12 mouse cellular contexts compared by ENCODE assay signal in the genomic region with DNA sequence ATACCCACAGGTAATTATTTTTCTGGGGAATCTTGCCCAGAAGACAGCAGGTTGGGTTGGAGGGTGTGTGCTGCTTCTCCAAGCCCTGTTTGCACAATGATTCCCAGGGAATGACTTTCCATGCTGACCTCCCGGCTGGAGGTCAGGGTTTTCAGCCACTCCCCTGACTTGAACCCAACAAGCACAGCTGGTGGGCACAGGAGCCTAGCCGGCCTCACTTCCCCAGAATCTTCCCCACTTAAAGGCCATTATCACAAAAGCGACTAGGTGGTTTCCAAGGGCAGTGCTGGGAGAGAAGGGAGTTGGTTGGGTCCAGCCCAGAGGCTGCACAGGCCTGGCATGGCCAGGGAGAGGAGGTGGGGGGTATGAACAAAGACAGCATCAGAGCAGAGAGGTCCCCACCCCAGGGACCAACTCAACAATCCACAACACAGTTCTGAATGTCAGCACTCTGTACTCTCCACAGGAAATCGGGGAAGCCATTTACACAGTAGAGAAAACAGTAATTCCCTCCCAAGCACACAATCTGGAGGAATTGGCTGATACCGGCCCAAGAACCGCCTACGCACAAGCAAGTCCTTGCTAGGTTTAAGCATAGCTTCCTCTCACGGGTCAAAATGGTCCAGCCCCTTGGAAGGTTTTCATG. TPM values are rescaled to one million over a fixed set of nuclear protein-coding genes. Genes with fewer than 3 reads are reported as not detected.
A peak's percentile ranks its signal among the peaks of the same experiment; 100 is the strongest.
DNase-seq lines count a peak whose midpoint lies in the region; ATAC-seq and TF ChIP-seq lines count a peak whose summit lies in the region.
"Had no signal": no experiment of that assay in that cellular context is flagged by ENCODE, and none has a peak within 500 bp of the region (broad histone marks: within the 10 kb centered on the region; RNA-seq: fewer than 3 reads in every experiment).

No protein-coding gene starts in this region.

- 46% methylated on average over 8 of the region's 8 CpGs for WGBS in kidney, embryonic 14.5 days
- 86% methylated on average over 8 of the region's 8 CpGs for WGBS in spleen, adult 2 months
- WGBS in heart, embryonic 16.5 days: 41% methylated on average over 8 of the region's 8 CpGs

- no peak for TF ChIP-seq POLR2A in spleen, adult 2 months (IDR thresholded peaks at IDR 0.05; ENCODE audit: low read depth, low read length)

- H3K9ac ChIP-seq in kidney, embryonic 14.5 days (ENCODE audit: low read depth, low read length): no peak overlapping the region
- no peak overlapping the region for H3K9ac ChIP-seq in heart, embryonic 16.5 days (ENCODE audit: low read length)
- H3K9ac ChIP-seq: forebrain, postnatal 0 days; limb, embryonic 13.5 days had no signal

- no peaks in the 10 kb centered on the region for H3K4me1 ChIP-seq in kidney, embryonic 14.5 days (ENCODE audit: control insufficient read depth, insufficient read depth, low read length)
- H3K4me1 ChIP-seq in spleen, adult 2 months (ENCODE audit: control insufficient read depth, insufficient read depth, insufficient read length): no peaks in the 10 kb centered on the region
- peaks cover 13% of the 10 kb centered on the region for H3K4me1 ChIP-seq in heart, embryonic 16.5 days (ENCODE audit: control insufficient read depth, insufficient read depth, low read length)

- H3K9me3 ChIP-seq in kidney, embryonic 14.5 days (ENCODE audit: control insufficient read depth, low read length): peaks cover 4% of the 10 kb centered on the region; the same call in 1 of the 2 replicates
- H3K9me3 ChIP-seq in heart, embryonic 16.5 days (replicated peaks; ENCODE audit: control insufficient read depth, low read length): peaks cover 6% of the 10 kb centered on the region; the same call in 1 of the 2 replicates

- no peak for ATAC-seq in kidney, embryonic 14.5 days (ENCODE audit: low FRiP score, low TSS enrichment)
- peak; percentile 73 for ATAC-seq in heart, embryonic 16.5 days (replicated peaks; ENCODE audit: extremely low read depth, insufficient read depth, low FRiP score)
- ATAC-seq: forebrain, postnatal 0 days had no signal

- no peak overlapping the region for H3K4me2 ChIP-seq in kidney, embryonic 14.5 days (replicated peaks; ENCODE audit: low read depth, low read length)
- no peak overlapping the region for H3K4me2 ChIP-seq in heart, embryonic 16.5 days (ENCODE audit: low read depth, low read length)
- H3K4me2 ChIP-seq: limb, embryonic 13.5 days had no signal

- no peaks in the 10 kb centered on the region for H3K27me3 ChIP-seq in kidney, embryonic 14.5 days (ENCODE audit: control insufficient read depth, insufficient read depth, low read length)
- H3K27me3 ChIP-seq in spleen, adult 2 months (ENCODE audit: control insufficient read depth, insufficient read depth, low read length): no peaks in the 10 kb centered on the region
- no peaks in the 10 kb centered on the region for H3K27me3 ChIP-seq in heart, embryonic 16.5 days (ENCODE audit: control insufficient read depth, insufficient read depth, low read length)
- H3K27me3 ChIP-seq: limb, embryonic 13.5 days had no signal

- no peak for DNase-seq in kidney, adult 11 months
- DNase-seq in spleen, adult 2 months (ENCODE audit: low read depth in 1 of 2, low spot score in 2 of 2): no peak
- no peak for DNase-seq in spleen, postnatal 4 days (ENCODE audit: low spot score in 2 of 2)
- DNase-seq in c-Kit-positive CD71-positive TER-119-positive erythroid progenitor cells, embryonic 14.5 days (ENCODE audit: low spot score): no peak
- no peak for DNase-seq in layer of hippocampus, adult 9-10 months (ENCODE audit: low spot score)
- DNase-seq: forebrain, postnatal 0 days; right cerebral cortex, adult 18-20 months; thymus, postnatal 4 days had no signal

- H3K27ac ChIP-seq in kidney, embryonic 14.5 days (ENCODE audit: low read depth, low read length): peak overlapping the region; percentile 26; the same call in 1 of the 2 replicates
- peak overlapping the region; percentile 16; the same call in 1 of the 2 replicates for H3K27ac ChIP-seq in spleen, adult 2 months (ENCODE audit: insufficient read depth, low read length)
- H3K27ac ChIP-seq in heart, embryonic 16.5 days (ENCODE audit: low read length): peak overlapping the region; percentile 46
- H3K27ac ChIP-seq: limb, embryonic 13.5 days had no signal

- H3K36me3 ChIP-seq in kidney, embryonic 14.5 days (ENCODE audit: control insufficient read depth, insufficient read depth, low read length): no peaks in the 10 kb centered on the region
- H3K36me3 ChIP-seq in spleen, adult 2 months (ENCODE audit: control insufficient read depth, insufficient read depth, low read length): no peaks in the 10 kb centered on the region
- H3K36me3 ChIP-seq in heart, embryonic 16.5 days (ENCODE audit: control insufficient read depth, insufficient read depth): no peaks in the 10 kb centered on the region
- H3K36me3 ChIP-seq: G1E; limb, embryonic 13.5 days had no signal

- TF ChIP-seq CTCF in spleen, adult 2 months (IDR thresholded peaks at IDR 0.05; ENCODE audit: extremely low read depth, insufficient read depth, insufficient read length, insufficient replicate concordance): no peak

- H3K4me3 ChIP-seq in kidney, embryonic 14.5 days (ENCODE audit: low read length): no peak overlapping the region
- H3K4me3 ChIP-seq in spleen, adult 2 months (ENCODE audit: extremely low read depth, insufficient read depth, insufficient read length): no peak overlapping the region
- no peak overlapping the region for H3K4me3 ChIP-seq in heart, embryonic 16.5 days (ENCODE audit: low read length)
- H3K4me3 ChIP-seq: limb, embryonic 13.5 days had no signal

RNA-seq across cellular contexts. Expression of a gene that starts 21.8 kb away (rescaled TPM):
- 3.9 and 5.4 TPM in 2 replicates for polyA plus RNA-seq in kidney, embryonic 14.5 days (2014; fragmentation: Nextera tagmentation; extraction: Ambion mirVana)
- polyA plus RNA-seq in spleen, adult 2 months (2012; rRNA removed): 5.1 and 6.2 TPM in 2 replicates
- polyA plus RNA-seq in heart, embryonic 16.5 days (2015; fragmentation: Nextera tagmentation; extraction: Ambion mirVana): 14.9 and 16.4 TPM in 2 replicates
- polyA plus RNA-seq: G1E had no signal

RNA-seq across cellular contexts. Expression of a gene that starts 27.5 kb away (rescaled TPM):
- polyA plus RNA-seq in kidney, embryonic 14.5 days (2014; fragmentation: Nextera tagmentation; extraction: Ambion mirVana): 0.15 and 0.31 TPM in 2 replicates
- polyA plus RNA-seq in spleen, adult 2 months (2012; rRNA removed): not detected in 2 replicates
- not detected in 2 replicates for polyA plus RNA-seq in heart, embryonic 16.5 days (2015; fragmentation: Nextera tagmentation; extraction: Ambion mirVana)
- polyA plus RNA-seq: forebrain, postnatal 0 days; G1E; limb, embryonic 13.5 days had no signal
